Mouse (Mus musculus) left cerebral cortex, adult 2 months (tissue): Measurements from ENCODE around the gene Cebpe. TPM values are rescaled to one million over a fixed set of nuclear protein-coding genes. Genes with fewer than 3 reads are reported as not detected.

Experiments used
- DNase-seq, 2 experiments: peaks; one replicate each; pipeline ENCODE4 v3.0.0; 2021 to 2022; ENCODE audit warnings: low spot score in 2 of 2, mixed read lengths in 1 of 2; ENCODE audit errors: extremely low spot score in 1 of 2
- H3K27ac ChIP-seq: fragments of 200-600 bp; 2 replicates; pipeline ENCODE4 v1.8.1; 2022
- H3K4me3 ChIP-seq: fragments of 200-600 bp; 2 replicates; pipeline ENCODE4 v1.8.1; 2022
- CTCF ChIP-seq: fragments of 200-600 bp; IDR thresholded peaks from 2 replicates; pipeline ENCODE4 v1.8.1; 2022; ENCODE audit warnings: antibody characterized with exemption, mild to moderate bottlenecking, moderate library complexity
- intact Hi-C: fragments of 180-260 bp; cut with DNase I; formaldehyde crosslinking; loops from one replicate; pipeline ENCODE4 v1.15.1; 2025
- total RNA-seq, 2 experiments: library from RNA; stranded (reverse); gene quantifications; 2 replicates each; pipeline ENCODE4 v1.2.3; 2021

Cebpe gene
- total RNA-seq, 2 experiments from 2014 or later, result not detected

DNA sequence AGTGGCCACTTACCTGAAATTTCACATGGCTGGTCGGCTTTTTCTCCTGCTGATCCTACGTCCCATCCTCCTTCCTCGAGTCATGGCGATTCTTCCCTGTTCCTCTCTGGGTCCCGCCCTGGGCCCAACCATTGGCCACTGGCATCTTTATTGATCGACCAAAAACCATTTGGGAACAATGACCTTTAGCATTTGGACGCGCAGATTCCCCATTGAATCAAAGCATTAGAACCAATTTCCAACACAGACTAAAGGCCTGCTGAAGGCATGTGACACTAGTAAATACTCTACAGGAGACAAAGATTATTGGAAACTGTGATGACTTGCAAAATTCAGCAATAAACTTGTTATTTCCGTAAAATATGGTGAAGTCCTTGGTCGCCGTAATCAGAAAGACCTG, 8.1 kb upstream of the Cebpe start:
- no peak for DNase-seq
- H3K27ac ChIP-seq, result no peak overlapping the region
- no peak overlapping the region for H3K4me3 ChIP-seq
- no peak for TF ChIP-seq CTCF
- intact Hi-C loops, result no loop called here

DNA sequence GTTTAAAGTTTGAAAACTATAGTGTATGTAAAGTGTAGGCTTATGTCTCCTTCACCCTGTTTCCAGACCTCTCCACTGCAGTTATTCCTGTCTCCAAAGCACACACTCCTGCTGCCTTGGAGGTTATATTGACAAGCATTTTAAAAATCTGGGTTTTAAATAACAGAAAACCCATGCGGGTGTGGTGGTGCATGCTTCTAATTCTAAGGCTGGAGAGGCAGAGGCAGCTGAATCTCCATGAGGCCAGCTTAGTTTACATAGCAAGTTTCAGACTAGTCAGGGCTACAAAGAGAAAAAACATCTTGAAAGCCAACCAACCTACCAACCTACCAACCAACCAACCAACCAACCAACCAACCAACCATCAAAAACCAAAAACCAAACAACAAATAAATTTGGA, 3.4 kb upstream of the Cebpe start:
- Histone ChIP-seq H3K27ac (no peak overlapping the region), H3K4me3 (no peak overlapping the region)
- no peak for TF ChIP-seq CTCF
- no peak for DNase-seq
- intact Hi-C loops, result loop anchor here (2.0 kb wide), 1 partner anchor 145 kb away; no protein-coding TSS in a partner anchor

DNA sequence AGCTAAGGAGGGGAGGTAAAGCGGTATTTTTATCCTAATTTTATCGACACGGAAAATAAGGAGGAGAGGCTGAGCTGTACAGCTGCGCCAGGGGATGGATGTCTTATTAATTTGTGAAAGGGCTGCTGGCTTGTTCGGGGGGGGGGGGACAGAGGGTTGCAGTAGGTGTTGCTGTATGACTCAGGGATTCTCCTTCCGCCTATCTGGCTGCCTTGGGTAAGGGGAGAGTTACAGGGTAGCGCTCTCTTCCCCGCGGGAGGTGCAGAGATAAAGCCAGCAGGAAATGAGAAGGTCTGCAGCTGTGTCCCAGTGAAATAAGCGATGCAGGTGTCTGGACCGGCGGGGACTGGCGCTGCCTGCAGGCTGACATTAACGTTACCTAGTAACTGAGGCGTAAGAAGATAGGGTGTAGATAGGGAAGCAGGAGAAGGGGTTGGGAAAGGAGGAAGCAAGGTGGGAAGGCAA, 2.7 kb upstream of the Cebpe start:
- intact Hi-C loops, result loop anchor here (1.0 to 5.0 kb wide), 4 partner anchors 72 to 298 kb away; no protein-coding TSS in a partner anchor
- no peak for TF ChIP-seq CTCF
- peak overlapping the region; percentile 46 for H3K4me3 ChIP-seq
- peak overlapping the region; percentile 82 for H3K27ac ChIP-seq
- peak in 1 of 2 experiments; percentile 42 for DNase-seq

DNA sequence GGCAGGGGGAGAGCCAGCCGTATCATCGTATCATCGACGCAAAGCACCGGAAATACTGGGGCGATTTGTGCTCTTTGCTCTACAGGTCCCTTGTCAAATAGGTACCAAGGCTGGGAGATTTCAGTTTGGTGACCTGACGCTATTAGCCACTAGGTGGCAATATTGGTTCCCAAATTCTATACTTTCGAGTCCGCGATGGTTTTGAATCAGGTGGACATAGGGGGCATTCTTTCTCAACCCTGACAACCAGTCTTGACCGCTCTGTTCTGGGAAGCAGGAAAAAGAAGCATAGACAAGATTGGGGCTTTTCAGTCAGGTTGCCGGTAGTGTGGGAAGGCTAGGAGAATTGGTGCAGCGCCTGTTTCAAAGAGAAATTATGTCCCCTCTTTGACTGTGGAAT, 2.1 kb upstream of the Cebpe start:
- peak overlapping the region; percentile 46 for H3K4me3 ChIP-seq
- intact Hi-C loops, result loop anchor here (1.0 to 5.0 kb wide), 4 partner anchors 72 to 298 kb away; no protein-coding TSS in a partner anchor
- TF ChIP-seq CTCF, result peak; percentile 91
- peak; percentile 74 to 76 for DNase-seq
- peak overlapping the region; percentile 82 for H3K27ac ChIP-seq

- no peak for DNase-seq
- TF ChIP-seq CTCF, result no peak
- intact Hi-C loops, result loop anchor here (5.0 kb wide), 1 partner anchor 299 kb away; no protein-coding TSS in a partner anchor
- H3K27ac ChIP-seq, result no peak overlapping the region
- no peak overlapping the region for H3K4me3 ChIP-seq
Measured at GRCm38 (mm10) chr14:54712861-54713260, 887 bp upstream of the Cebpe start.

- intact Hi-C loops, result no loop called here
- Histone ChIP-seq H3K27ac (no peak overlapping the region), H3K4me3 (no peak overlapping the region)
- TF ChIP-seq CTCF, result no peak
- no peak for DNase-seq
Measured at GRCm38 (mm10) chr14:54709054-54709453, 2.9 kb downstream of the Cebpe start.

- no peak for TF ChIP-seq CTCF
- Histone ChIP-seq H3K27ac (no peak overlapping the region), H3K4me3 (no peak overlapping the region)
- intact Hi-C loops, result no loop called here
- DNase-seq, result no peak
Measured at GRCm38 (mm10) chr14:54706589-54707320, 5.2 kb downstream of the Cebpe start.

DNA sequence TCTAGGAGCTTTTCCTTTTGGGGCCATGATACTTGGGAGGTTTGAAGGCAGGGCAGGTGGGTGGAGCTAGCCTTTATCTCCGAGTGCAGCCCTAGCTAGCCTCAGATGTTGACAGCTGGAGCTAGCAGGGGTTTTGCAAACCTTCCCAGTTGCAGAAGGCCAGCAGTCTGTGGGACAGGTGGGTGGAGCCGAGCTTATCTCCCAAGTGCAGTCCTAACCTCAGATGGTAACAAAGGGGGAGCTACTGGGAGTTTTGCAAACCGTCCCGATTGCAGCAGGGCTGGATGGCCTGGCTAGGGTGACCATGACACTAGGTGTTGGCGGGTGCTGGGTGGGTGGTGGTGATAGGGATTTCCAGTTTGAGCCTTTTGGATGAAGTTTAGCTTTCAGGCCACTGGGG, 6.1 kb downstream of the Cebpe start:
- intact Hi-C loops, result no loop called here
- DNase-seq, result no peak
- Histone ChIP-seq H3K27ac (no peak overlapping the region), H3K4me3 (no peak overlapping the region)
- no peak for TF ChIP-seq CTCF

GRCm38 (mm10) chr14:54703207-54703606, 8.8 kb downstream of the Cebpe start:
- Histone ChIP-seq H3K4me3 (no peak overlapping the region), H3K27ac (no peak overlapping the region)
- intact Hi-C loops, result no loop called here
- DNase-seq, result no peak
- no peak for TF ChIP-seq CTCF

- H3K27ac ChIP-seq, result no peak overlapping the region
- peak; percentile 81 for TF ChIP-seq CTCF
- intact Hi-C loops, result loop anchor here (2.0 kb wide), 1 partner anchor 50 kb away; no protein-coding TSS in a partner anchor
- DNase-seq, result peak; percentile 68 to 77
- H3K4me3 ChIP-seq, result no peak overlapping the region
Measured at GRCm38 (mm10) chr14:54701298-54701697, 10.7 kb downstream of the Cebpe start.

DNA sequence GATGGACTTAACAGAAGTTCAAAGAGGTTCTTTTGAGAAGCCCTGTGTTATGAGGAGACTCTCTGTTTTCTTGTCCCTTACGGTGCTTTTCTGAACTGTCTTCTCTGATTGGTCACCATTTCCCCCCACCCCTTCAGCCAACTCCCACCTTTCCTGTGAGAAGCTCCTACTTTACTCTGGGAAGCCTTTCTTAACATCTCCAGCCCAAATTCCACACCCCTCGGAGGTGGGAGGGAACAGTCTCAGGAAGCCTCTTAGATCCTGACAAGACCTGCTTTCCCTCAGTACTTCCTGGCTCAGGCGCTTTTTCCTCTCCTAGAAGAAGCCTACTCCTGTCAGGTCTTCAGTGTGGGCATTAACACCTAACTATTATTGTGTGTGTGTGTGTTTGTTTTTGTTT, 12.4 kb downstream of the Cebpe start:
- intact Hi-C loops, result no loop called here
- no peak for DNase-seq
- Histone ChIP-seq H3K4me3 (no peak overlapping the region), H3K27ac (no peak overlapping the region)
- no peak for TF ChIP-seq CTCF

GRCm38 (mm10) chr14:54698733-54699132, 13.2 kb downstream of the Cebpe start, which contains the start of gene Gm29776:
Gm29776 (minus strand) TSS chr14:54698833.
- intact Hi-C loops, result no loop called here
- Histone ChIP-seq H3K4me3 (no peak within 1 kb of the TSS), H3K27ac (no peak within 1 kb of the TSS)
- DNase-seq, result no peak
- no peak for TF ChIP-seq CTCF

GRCm38 (mm10) chr14:54696752-54697151, 15.2 kb downstream of the Cebpe start:
- Histone ChIP-seq H3K4me3 (no peak overlapping the region), H3K27ac (no peak overlapping the region)
- no peak for DNase-seq
- intact Hi-C loops, result no loop called here
- no peak for TF ChIP-seq CTCF
